Comparison of ENCODE assay signal across 9 mouse cellular contexts in genomic region chr19:6234337-6235083, GRCm38 (mm10). TPM values are rescaled to one million over a fixed set of nuclear protein-coding genes. Genes with fewer than 3 reads are reported as not detected.
DNase-seq lines count a peak whose midpoint lies in the region; ATAC-seq and TF ChIP-seq lines count a peak whose summit lies in the region.
"Had no signal": no experiment of that assay in that cellular context is flagged by ENCODE, and none has a peak within 500 bp of the region (broad histone marks: within the 10 kb centered on the region; RNA-seq: fewer than 3 reads in every experiment).

No protein-coding gene starts in this region.

- peaks cover 15% of the 10 kb centered on the region for H3K4me1 ChIP-seq in heart, embryonic 16.5 days (ENCODE audit: control insufficient read depth, insufficient read depth, low read length)
- H3K4me1 ChIP-seq in liver, embryonic 15.5 days (replicated peaks), result peaks cover 50% of the 10 kb centered on the region
- H3K4me1 ChIP-seq in small intestine, adult 2 months (ENCODE audit: control insufficient read depth, insufficient read depth, insufficient read length, low read length), result peaks cover 16% of the 10 kb centered on the region

- ATAC-seq in heart, embryonic 16.5 days (replicated peaks; ENCODE audit: extremely low read depth, insufficient read depth, low FRiP score), result no peak
- ATAC-seq in liver, embryonic 15.5 days (ENCODE audit: insufficient read depth), result no peak

- peak overlapping the region; percentile 97 for H3K4me2 ChIP-seq in heart, embryonic 16.5 days (ENCODE audit: low read depth, low read length)
- peak overlapping the region; percentile 98 for H3K4me2 ChIP-seq in liver, embryonic 15.5 days

- H3K9me3 ChIP-seq in heart, embryonic 16.5 days (replicated peaks; ENCODE audit: control insufficient read depth, low read length), result no peaks in the 10 kb centered on the region
- H3K9me3 ChIP-seq in liver, embryonic 15.5 days (replicated peaks), result no peaks in the 10 kb centered on the region

- H3K9ac ChIP-seq in heart, embryonic 16.5 days (ENCODE audit: low read length), result peak overlapping the region; percentile 86
- H3K9ac ChIP-seq in liver, embryonic 15.5 days, result no peak overlapping the region; the same call in 1 of the 2 replicates

- no peak overlapping the region for H3K27ac ChIP-seq in heart, embryonic 16.5 days (ENCODE audit: low read length)
- peak overlapping the region; percentile 42; the same call in 1 of the 2 replicates for H3K27ac ChIP-seq in liver, embryonic 15.5 days (replicated peaks)
- no peak overlapping the region for H3K27ac ChIP-seq in small intestine, adult 2 months (ENCODE audit: insufficient read depth, low read depth, low read length)

- DNase-seq in heart, adult 18-20 months, result peak; percentile 35 to 51
- DNase-seq in heart, adult 8-10 months (ENCODE audit: low spot score), result no peak
- peak; percentile 81 for DNase-seq in cerebellum, adult 9-11 months
- DNase-seq in layer of hippocampus, postnatal 14 days (ENCODE audit: low spot score in 2 of 2), result no peak
- DNase-seq in ovary, adult 18-20 months (ENCODE audit: low spot score), result no peak

- no peak for TF ChIP-seq CTCF in small intestine, adult 2 months (IDR thresholded peaks at IDR 0.05; ENCODE audit: extremely low read depth, insufficient read length, insufficient replicate concordance, low read depth, low read length)

- peak overlapping the region; percentile 79 for H3K4me3 ChIP-seq in heart, embryonic 16.5 days (ENCODE audit: low read length)
- H3K4me3 ChIP-seq in liver, embryonic 15.5 days (replicated peaks), result peak overlapping the region; percentile 74
- peak overlapping the region; percentile 85 for H3K4me3 ChIP-seq in small intestine, adult 2 months (ENCODE audit: low read depth, low read length)

- TF ChIP-seq POLR2A in small intestine, adult 2 months (IDR thresholded peaks at IDR 0.05; ENCODE audit: low read depth, low read length), result no peak

- peaks cover 14% of the 10 kb centered on the region; the same call in 1 of the 2 replicates for H3K36me3 ChIP-seq in heart, embryonic 16.5 days (ENCODE audit: control insufficient read depth, insufficient read depth)
- no peaks in the 10 kb centered on the region for H3K36me3 ChIP-seq in liver, embryonic 15.5 days (replicated peaks)
- H3K36me3 ChIP-seq in small intestine, adult 2 months (ENCODE audit: control insufficient read depth, insufficient read depth, low read length), result peaks cover 27% of the 10 kb centered on the region

- WGBS in heart, embryonic 16.5 days, result 59% methylated on average over 11 of the region's 11 CpGs
- WGBS in liver, embryonic 15.5 days (ENCODE audit: insufficient replicate concordance), result 69% methylated on average over 11 of the region's 11 CpGs
- 74% methylated on average over 11 of the region's 11 CpGs for WGBS in small intestine, adult 2 months

- H3K27me3 ChIP-seq in heart, embryonic 16.5 days (ENCODE audit: control insufficient read depth, insufficient read depth, low read length), result no peaks in the 10 kb centered on the region
- H3K27me3 ChIP-seq in liver, embryonic 15.5 days, result no peaks in the 10 kb centered on the region
- no peaks in the 10 kb centered on the region for H3K27me3 ChIP-seq in small intestine, adult 2 months (ENCODE audit: control insufficient read depth, insufficient read depth, low read length)

RNA-seq across cellular contexts. Expression of gene Ppp2r5b, which starts 1.2 kb away (rescaled TPM):
- total RNA-seq in heart, adult 18-20 months (2021), result 10 to 100 TPM; 32.2 to 32.5 TPM
- total RNA-seq in heart, adult 8-10 months (2022), result 10 to 100 TPM; 32.9 to 35.9 (median 34.4) TPM
- polyA plus RNA-seq in heart, embryonic 16.5 days (2015; fragmentation: Nextera tagmentation; extraction: Ambion mirVana), result 22.6 and 23.4 TPM in 2 replicates
- 3.3 and 5.0 TPM in 2 replicates for polyA plus RNA-seq in liver, embryonic 15.5 days (2015; fragmentation: Nextera tagmentation; extraction: Ambion mirVana)
- polyA plus RNA-seq in small intestine, adult 2 months (2012; rRNA removed), result 64.2 and 112 TPM in 2 replicates
- 100 to 1,000 TPM; 158 to 170 TPM for total RNA-seq in layer of hippocampus, postnatal 14 days (2021)

RNA-seq across cellular contexts. Expression of gene Atg2a, which starts 7.0 kb away (rescaled TPM):
- total RNA-seq in heart, adult 18-20 months (2021), result 10 to 100 TPM; 21.5 to 22.1 TPM
- 10 to 100 TPM; 22.3 to 28.0 (median 25.8) TPM for total RNA-seq in heart, adult 8-10 months (2022)
- polyA plus RNA-seq in heart, embryonic 16.5 days (2015; fragmentation: Nextera tagmentation; extraction: Ambion mirVana), result 8.0 and 8.9 TPM in 2 replicates
- 4.7 and 5.8 TPM in 2 replicates for polyA plus RNA-seq in liver, embryonic 15.5 days (2015; fragmentation: Nextera tagmentation; extraction: Ambion mirVana)
- polyA plus RNA-seq in small intestine, adult 2 months (2012; rRNA removed), result 37.0 and 68.8 TPM in 2 replicates
- 10 to 100 TPM; 35.9 to 38.2 TPM for total RNA-seq in layer of hippocampus, postnatal 14 days (2021)

RNA-seq across cellular contexts. Expression of gene Gpha2, which starts 8.3 kb away (rescaled TPM):
- total RNA-seq in heart, adult 18-20 months (2021), result not detected
- total RNA-seq in heart, adult 8-10 months (2022), result not detected
- 0.25 TPM in 1 of 2 replicates, not detected in the other for polyA plus RNA-seq in heart, embryonic 16.5 days (2015; fragmentation: Nextera tagmentation; extraction: Ambion mirVana)
- 0.15 and 0.28 TPM in 2 replicates for polyA plus RNA-seq in liver, embryonic 15.5 days (2015; fragmentation: Nextera tagmentation; extraction: Ambion mirVana)
- polyA plus RNA-seq in small intestine, adult 2 months (2012; rRNA removed), result 0.74 TPM in 1 of 2 replicates, not detected in the other
- total RNA-seq in layer of hippocampus, postnatal 14 days (2021), result not detected

RNA-seq across cellular contexts. Expression of gene Ehd1, which starts 42.0 kb away (rescaled TPM):
- total RNA-seq in heart, adult 18-20 months (2021), result 100 to 1,000 TPM; 101 to 107 TPM
- 10 to 100 TPM; 88.7 to 99.1 (median 92.3) TPM for total RNA-seq in heart, adult 8-10 months (2022)
- polyA plus RNA-seq in heart, embryonic 16.5 days (2015; fragmentation: Nextera tagmentation; extraction: Ambion mirVana), result 63.7 and 73.2 TPM in 2 replicates
- 64.0 and 69.3 TPM in 2 replicates for polyA plus RNA-seq in liver, embryonic 15.5 days (2015; fragmentation: Nextera tagmentation; extraction: Ambion mirVana)
- polyA plus RNA-seq in small intestine, adult 2 months (2012; rRNA removed), result 315 and 714 TPM in 2 replicates
- total RNA-seq in layer of hippocampus, postnatal 14 days (2021), result 10 to 100 TPM; 68.8 to 79.0 TPM

RNA-seq across cellular contexts. Expression of gene Majin, which starts 50.3 kb away (rescaled TPM):
- not detected for total RNA-seq in heart, adult 18-20 months (2021)
- total RNA-seq in heart, adult 8-10 months (2022), result not detected
- polyA plus RNA-seq in heart, embryonic 16.5 days (2015; fragmentation: Nextera tagmentation; extraction: Ambion mirVana), result not detected in 2 replicates
- not detected in 2 replicates for polyA plus RNA-seq in liver, embryonic 15.5 days (2015; fragmentation: Nextera tagmentation; extraction: Ambion mirVana)
- 0.17 and 1.7 TPM in 2 replicates for polyA plus RNA-seq in small intestine, adult 2 months (2012; rRNA removed)
- total RNA-seq in layer of hippocampus, postnatal 14 days (2021), result not detected
- total RNA-seq: hematopoietic stem cell, adult 5-6 weeks had no signal

Comparison
In these comparisons a context has a peak if more than half of its experiments do, and no peak if none do; other contexts are left out.
1. DNase-seq: peak in heart, adult 18-20 months (2 of 2) and cerebellum, adult 9-11 months (single experiment); none in heart, adult 8-10 months (single experiment), layer of hippocampus, postnatal 14 days (0 of 2) and ovary, adult 18-20 months (single experiment).
2. RNA of gene Ppp2r5b, which starts 1.2 kb away (total RNA-seq): 158 to 170 TPM in layer of hippocampus, postnatal 14 days; 32.9 to 35.9 TPM in heart, adult 8-10 months and 32.2 to 32.5 TPM in heart, adult 18-20 months; every median in the first group is over 4 times any median in the second.
3. Peak in every context shown above with its lines, with median percentiles within 50 percentile points of each other: H3K4me3 ChIP-seq.